9 mouse cellular contexts compared by ENCODE assay signal in genomic region chr1:77506038-77506855, GRCm38 (mm10). TPM values are rescaled to one million over a fixed set of nuclear protein-coding genes. Genes with fewer than 3 reads are reported as not detected.
A peak's percentile ranks its signal among the peaks of the same experiment; 100 is the strongest.
DNase-seq lines count a peak whose midpoint lies in the region; ATAC-seq and TF ChIP-seq lines count a peak whose summit lies in the region.
"Had no signal": no experiment of that assay in that cellular context is flagged by ENCODE, and none has a peak within 500 bp of the region (broad histone marks: within the 10 kb centered on the region; RNA-seq: fewer than 3 reads in every experiment).

No protein-coding gene starts in this region.

- peaks cover 10% of the 10 kb centered on the region; the same call in 1 of the 2 replicates for H3K36me3 ChIP-seq in heart, embryonic 12.5 days
- peaks cover 13% of the 10 kb centered on the region for H3K36me3 ChIP-seq in ES-E14 (ENCODE audit: control insufficient read depth, insufficient read depth, low read length, poor library complexity, severe bottlenecking)
- H3K36me3 ChIP-seq in forebrain, postnatal 0 days (ENCODE audit: insufficient read depth): peaks cover 10% of the 10 kb centered on the region; the same call in 1 of the 2 replicates
- no peaks in the 10 kb centered on the region for H3K36me3 ChIP-seq in midbrain, embryonic 11.5 days (ENCODE audit: control insufficient read depth, insufficient read depth, low read length)

- in situ Hi-C loops in ES-E14 (cut with MboI; ENCODE audit: low sequenced_read_pairs in 2 of 2, unreplicated experiment in 2 of 2): no loop called here

- peaks cover 22% of the 10 kb centered on the region for H3K4me1 ChIP-seq in heart, embryonic 12.5 days (replicated peaks)
- peaks cover 6 to 20% of the 10 kb centered on the region in 2 experiments for H3K4me1 ChIP-seq in ES-E14 (ENCODE audit: control insufficient read depth in 2 of 2, insufficient read depth in 2 of 2, low read length in 2 of 2, poor library complexity in 1 of 2)
- peaks cover 35% of the 10 kb centered on the region for H3K4me1 ChIP-seq in forebrain, postnatal 0 days (ENCODE audit: insufficient read depth)
- H3K4me1 ChIP-seq in midbrain, embryonic 11.5 days (ENCODE audit: control insufficient read depth, insufficient read depth, low read length): peaks cover 69% of the 10 kb centered on the region

- peak; percentile 37 for DNase-seq in heart, adult 11 months
- no peak for DNase-seq in ES-E14 (ENCODE audit: low read depth, low spot score)
- DNase-seq in forebrain, postnatal 0 days: peak; percentile 68
- peak; percentile 90 for DNase-seq in midbrain, embryonic 11.5 days (ENCODE audit: low spot score, missing footprints)
- DNase-seq in urinary bladder, postnatal 36 days (ENCODE audit: low spot score in 2 of 2): no peak
- no peak for DNase-seq in cerebellum, adult 18-20 months
- DNase-seq: thymus, adult 2 months had no signal

- H3K27ac ChIP-seq in heart, embryonic 12.5 days (ENCODE audit: poor library complexity, severe bottlenecking): no peak overlapping the region
- H3K27ac ChIP-seq in ES-E14 (ENCODE audit: insufficient read depth, low read depth, low read length, poor library complexity, severe bottlenecking): no peak overlapping the region
- H3K27ac ChIP-seq in forebrain, postnatal 0 days (ENCODE audit: low read depth, low read length): peak overlapping the region; percentile 45; the same call in 1 of the 2 replicates
- H3K27ac ChIP-seq in midbrain, embryonic 11.5 days (ENCODE audit: low read depth, low read length): no peak overlapping the region

- peaks cover 5% of the 10 kb centered on the region; the same call in 1 of the 2 replicates for H3K27me3 ChIP-seq in heart, embryonic 12.5 days (replicated peaks)
- no peaks in the 10 kb centered on the region for H3K27me3 ChIP-seq in forebrain, postnatal 0 days (ENCODE audit: insufficient read depth, low read length)
- peaks cover 15% of the 10 kb centered on the region for H3K27me3 ChIP-seq in midbrain, embryonic 11.5 days (ENCODE audit: control insufficient read depth, insufficient read depth, low read length)

- ATAC-seq in heart, embryonic 12.5 days (ENCODE audit: insufficient number of reproducible peaks, low FRiP score): no peak
- peak; percentile 54; the same call in 1 of the 2 replicates for ATAC-seq in forebrain, postnatal 0 days
- ATAC-seq in midbrain, embryonic 11.5 days (ENCODE audit: low FRiP score): peak; percentile 30
- ATAC-seq in megakaryocyte-erythroid progenitor cell, adult 5-6 weeks (replicated peaks; ENCODE audit: low FRiP score, low TSS enrichment, poor library complexity, severe bottlenecking): no peak

- no peak overlapping the region for H3K4me2 ChIP-seq in heart, embryonic 12.5 days
- peak overlapping the region; percentile 56 for H3K4me2 ChIP-seq in forebrain, postnatal 0 days (ENCODE audit: low read depth)
- peak overlapping the region; percentile 45 for H3K4me2 ChIP-seq in midbrain, embryonic 11.5 days

- H3K4me3 ChIP-seq in heart, embryonic 12.5 days: no peak overlapping the region
- peak overlapping the region; percentile 4 to 23; a peak in 1 of 4 replicates for H3K4me3 ChIP-seq in ES-E14 (ENCODE audit: insufficient read depth in 1 of 2, low read depth in 1 of 2, low read length in 2 of 2, poor library complexity in 1 of 2, severe bottlenecking in 1 of 2)
- peak overlapping the region; percentile 36 for H3K4me3 ChIP-seq in forebrain, postnatal 0 days (ENCODE audit: low read depth, low read length)
- peak overlapping the region; percentile 17 for H3K4me3 ChIP-seq in midbrain, embryonic 11.5 days (ENCODE audit: low read depth, low read length)

- H3K9ac ChIP-seq in heart, embryonic 12.5 days: no peak overlapping the region
- H3K9ac ChIP-seq in ES-E14 (ENCODE audit: insufficient read depth, low read depth, low read length, poor library complexity, severe bottlenecking): no peak overlapping the region
- peak overlapping the region; percentile 46 for H3K9ac ChIP-seq in forebrain, postnatal 0 days
- H3K9ac ChIP-seq in midbrain, embryonic 11.5 days (ENCODE audit: low read length): peak overlapping the region; percentile 25; the same call in 1 of the 2 replicates

- no peak for TF ChIP-seq CTCF in forebrain, postnatal 0 days (IDR thresholded peaks at IDR 0.05; ENCODE audit: low read depth)

- no peaks in the 10 kb centered on the region for H3K9me3 ChIP-seq in heart, embryonic 12.5 days (replicated peaks)
- no peaks in the 10 kb centered on the region for H3K9me3 ChIP-seq in ES-E14 (ENCODE audit: control insufficient read depth, insufficient read depth, low read depth, low read length)
- H3K9me3 ChIP-seq in forebrain, postnatal 0 days (ENCODE audit: low read length): no peaks in the 10 kb centered on the region
- no peaks in the 10 kb centered on the region for H3K9me3 ChIP-seq in midbrain, embryonic 11.5 days (ENCODE audit: control insufficient read depth, low read length)

- 61% methylated on average over 21 of the region's 21 CpGs for WGBS in heart, embryonic 12.5 days
- 18% methylated on average over 21 of the region's 21 CpGs for WGBS in forebrain, postnatal 0 days
- 30% methylated on average over 21 of the region's 21 CpGs for WGBS in midbrain, embryonic 11.5 days

TF ChIP-seq in ES-E14, 5 proteins besides CTCF, POLR2A, EP300 and RAD21:
- TF ChIP-seq ZNF384 (IDR thresholded peaks at IDR 0.05; ENCODE audit: low read depth, low read length): no peak
- TF ChIP-seq CHD2 (IDR thresholded peaks at IDR 0.05; ENCODE audit: low read depth, low read length): no peak
- TF ChIP-seq HCFC1 (IDR thresholded peaks at IDR 0.05; ENCODE audit: borderline replicate concordance, insufficient read depth, low read length): no peak
- no peak for TF ChIP-seq MAFK (IDR thresholded peaks at IDR 0.05; ENCODE audit: insufficient read depth, low read depth, low read length)
- no peak for TF ChIP-seq ZC3H11A (IDR thresholded peaks at IDR 0.05; ENCODE audit: borderline replicate concordance, low read depth, low read length)

RNA-seq across cellular contexts. Expression of gene Epha4, which starts 8.6 kb away (rescaled TPM):
- polyA plus RNA-seq in heart, embryonic 12.5 days (2016; fragmentation: Nextera tagmentation; extraction: Ambion mirVana): 6.2 and 6.9 TPM in 2 replicates
- 99.7 and 142 TPM in 2 replicates for total RNA-seq in ES-E14 (2012; rRNA removed)
- 111 and 118 TPM in 2 replicates for total RNA-seq in forebrain, postnatal 0 days (2014; rRNA removed)
- polyA plus RNA-seq in forebrain, postnatal 0 days (2015; fragmentation: Nextera tagmentation; extraction: Ambion mirVana): 45.9 and 58.7 TPM in 2 replicates
- polyA plus RNA-seq in midbrain, embryonic 11.5 days (2014; fragmentation: Nextera tagmentation; extraction: Ambion mirVana): 19.4 and 24.4 TPM in 2 replicates
- 0.25 and 1.2 TPM in 2 replicates for total RNA-seq in megakaryocyte-erythroid progenitor cell, adult 5-6 weeks (2014; fragmentation: Nextera tagmentation)
- total RNA-seq in megakaryocyte-erythroid progenitor cell, adult 5-6 weeks (2017): 0.09 and 0.42 TPM in 2 replicates

Comparison
In these comparisons a context has a peak if more than half of its experiments do, and no peak if none do; other contexts are left out.
1. DNase-seq: peak in heart, adult 11 months (single experiment), forebrain, postnatal 0 days (single experiment) and midbrain, embryonic 11.5 days (single experiment); none in ES-E14 (single experiment), urinary bladder, postnatal 36 days (0 of 2) and cerebellum, adult 18-20 months (0 of 2).
2. ATAC-seq: peak in forebrain, postnatal 0 days (single experiment) and midbrain, embryonic 11.5 days (single experiment); none in heart, embryonic 12.5 days (single experiment) and megakaryocyte-erythroid progenitor cell, adult 5-6 weeks (single experiment).
3. H3K9ac ChIP-seq: peak in forebrain, postnatal 0 days (single experiment) and midbrain, embryonic 11.5 days (single experiment); none in heart, embryonic 12.5 days (single experiment) and ES-E14 (single experiment).
4. RNA of gene Epha4, which starts 8.6 kb away (total RNA-seq): 111 to 118 TPM in forebrain, postnatal 0 days and 99.7 to 142 TPM in ES-E14; 0.09 to 1.2 TPM in megakaryocyte-erythroid progenitor cell, adult 5-6 weeks; every median in the first group is over 10 times any median in the second.